Mouse (Mus musculus): ENCODE measurements around the gene 1700016H13Rik. TPM values are rescaled to one million over a fixed set of nuclear protein-coding genes. Genes with fewer than 3 reads are reported as not detected.

Gene 1700016H13Rik
- total and polyA plus RNA-seq, 3 experiments = 0.23 to 0.40 TPM; not detected in 1

GRCm38 (mm10) chr5:103654225-103654624, 1.6 kb downstream of the 1700016H13Rik start (continued):
- TF ChIP-seq RCOR1 (IDR thresholded peaks at IDR 0.05; ENCODE audit: low read depth, low read length) = no peak
- TF ChIP-seq MYC (IDR thresholded peaks at IDR 0.05; ENCODE audit: low read depth, low read length) = 0 out of 2 replicates have a peak, but pooled peaks have one; percentile 58
- no peak for TF ChIP-seq GABPA (IDR thresholded peaks at IDR 0.05; ENCODE audit: low read depth, low read length)
- TF ChIP-seq E2F4 (IDR thresholded peaks at IDR 0.05; ENCODE audit: borderline replicate concordance, low read depth, low read length) = no peak
- no peak for TF ChIP-seq EP300 (IDR thresholded peaks at IDR 0.05; ENCODE audit: low read depth in 1 of 2, low read length in 2 of 2)
- TF ChIP-seq ELF1 (IDR thresholded peaks at IDR 0.05; ENCODE audit: low read depth, low read length) = no peak
- TF ChIP-seq NRF1 (IDR thresholded peaks at IDR 0.05; ENCODE audit: insufficient read depth, low read depth, low read length, poor library complexity, severe bottlenecking) = no peak
- no peak for TF ChIP-seq MAX (IDR thresholded peaks at IDR 0.05; ENCODE audit: low read length)
- no peak for TF ChIP-seq MXI1 (IDR thresholded peaks at IDR 0.05; ENCODE audit: low read depth, low read length)
- TF ChIP-seq SIN3A (IDR thresholded peaks at IDR 0.05; ENCODE audit: low read length) = peak; percentile 39; the same call in 1 of the 2 replicates

- TF ChIP-seq CTCF (IDR thresholded peaks at IDR 0.05 in 2 of 3, conservative IDR thresholded peaks at IDR 0.05 in 1 of 3; ENCODE audit: control insufficient read depth in 1 of 3, insufficient read depth in 1 of 3, low read depth in 2 of 3, low read length in 3 of 3, poor library complexity in 1 of 3, severe bottlenecking in 1 of 3) (no peak), MAX (IDR thresholded peaks at IDR 0.05; ENCODE audit: low read length) (no peak), SIN3A (IDR thresholded peaks at IDR 0.05; ENCODE audit: low read length) (no peak), E2F4 (IDR thresholded peaks at IDR 0.05; ENCODE audit: borderline replicate concordance, low read depth, low read length) (no peak), RAD21 (IDR thresholded peaks at IDR 0.05; ENCODE audit: low read depth, low read length) (no peak), MYB (IDR thresholded peaks at IDR 0.05; ENCODE audit: low read depth, low read length) (no peak), MYC (IDR thresholded peaks at IDR 0.05; ENCODE audit: low read depth, low read length) (no peak), POLR2AphosphoS2 (IDR thresholded peaks at IDR 0.05; ENCODE audit: low read length) (no peak), MAZ (IDR thresholded peaks at IDR 0.05; ENCODE audit: low read depth, low read length) (no peak), POLR2A (IDR thresholded peaks at IDR 0.05; ENCODE audit: control insufficient read depth in 1 of 2, insufficient read depth in 1 of 2, low read depth in 1 of 2, low read length in 2 of 2, poor library complexity in 1 of 2) (no peak), USF1 (IDR thresholded peaks at IDR 0.05; ENCODE audit: low read depth, low read length) (no peak), BHLHE40 (IDR thresholded peaks at IDR 0.05; ENCODE audit: borderline replicate concordance, low read depth, low read length) (no peak), CHD2 (IDR thresholded peaks at IDR 0.05; ENCODE audit: low read length) (no peak), JUND (IDR thresholded peaks at IDR 0.05; ENCODE audit: low read depth, low read length) (no peak)
- Histone ChIP-seq H3K36me3 (ENCODE audit: control insufficient read depth in 1 of 2, insufficient read depth in 2 of 2, low read length in 2 of 2) (no peaks in the 10 kb centered on the region), H3K9ac (ENCODE audit: control insufficient read depth, low read depth, low read length, poor library complexity, severe bottlenecking) (no peak overlapping the region), H3K4me1 (ENCODE audit: control insufficient read depth in 1 of 2, insufficient read depth in 2 of 2, low read length in 2 of 2) (no peaks in the 10 kb centered on the region), H3K9me3 (replicated peaks; ENCODE audit: insufficient read depth, low read length) (no peaks in the 10 kb centered on the region), H3K79me2 (ENCODE audit: control insufficient read depth, insufficient read depth, low read length, poor library complexity) (no peaks in the 10 kb centered on the region), H3K4me3 (ENCODE audit: control insufficient read depth in 1 of 2, insufficient read depth in 1 of 2, low read depth in 2 of 2, low read length in 2 of 2) (no peak overlapping the region), H3K27me3 (ENCODE audit: control insufficient read depth in 1 of 2, insufficient read depth in 2 of 2, low read length in 2 of 2) (no peaks in the 10 kb centered on the region; a peak in 2 of 4 replicates), H3K27ac (ENCODE audit: control insufficient read depth, low read depth, low read length) (no peak overlapping the region)
- no peak for DNase-seq (ENCODE audit: low read depth, low spot score)
Observed at GRCm38 (mm10) chr5:103647320-103647719, 8.5 kb downstream of the 1700016H13Rik start.
